Mouse (Mus musculus) CH12.LX (cell line): ENCODE data around the gene Tns3. TPM values are rescaled to one million over a fixed set of nuclear protein-coding genes. Genes with fewer than 3 reads are reported as not detected.

ENCODE experiments used
- DNase-seq: peaks from one replicate; pipeline ENCODE4 v3.0.0-alpha.2; 2013; ENCODE audit errors: extremely low read depth
- H3K27ac ChIP-seq: 2 replicates; pipeline ENCODE4 v1.5.1; 2012; ENCODE audit warnings: low read depth, mild to moderate bottlenecking, control low read depth, moderate library complexity; ENCODE audit not compliant: insufficient read depth
- H3K27me3 ChIP-seq: replicated peaks from 2 replicates; pipeline ENCODE3; 2012; ENCODE audit warnings: inconsistent platforms
- H3K36me3 ChIP-seq, 2 experiments: replicated peaks in 1 of 2; 2 replicates each; pipeline versions ENCODE3 to v1.6.1; 2012; ENCODE audit warnings: inconsistent platforms in 1 of 2, low read length in 1 of 2, mild to moderate bottlenecking in 1 of 2, mixed read lengths in 1 of 2, moderate library complexity in 1 of 2; ENCODE audit not compliant: control insufficient read depth in 1 of 2, insufficient read depth in 1 of 2
- H3K4me1 ChIP-seq, 2 experiments: 2 replicates each; pipeline ENCODE4 v1.6.1; 2012; ENCODE audit warnings: inconsistent platforms in 1 of 2, moderate library complexity in 1 of 2; ENCODE audit not compliant: insufficient read depth in 2 of 2, control insufficient read depth in 1 of 2
- H3K4me2 ChIP-seq: 2 replicates; pipeline ENCODE4 v1.6.1; 2012; ENCODE audit warnings: low read depth, mild to moderate bottlenecking, control low read depth; ENCODE audit not compliant: poor library complexity, insufficient read depth, severe bottlenecking
- H3K4me3 ChIP-seq, 3 experiments: fragments of 150-350 bp in 1 of 3; sonication (generic) in 1 of 3; replicated peaks in 1 of 3; 2 replicates each; pipeline versions ENCODE3 to v1.5.1; 2011 to 2012; ENCODE audit warnings: low read depth in 2 of 3, low read length in 2 of 3, mild to moderate bottlenecking in 2 of 3, moderate library complexity in 2 of 3, control low read depth in 1 of 3, improper control_type of control experiment in 1 of 3, inconsistent platforms in 1 of 3, mixed read lengths in 1 of 3; ENCODE audit not compliant: poor library complexity in 1 of 3
- H3K79me2 ChIP-seq: replicated peaks from 2 replicates; pipeline ENCODE4 v1.6.1; 2012; ENCODE audit warnings: mild to moderate bottlenecking, moderate library complexity; ENCODE audit not compliant: control insufficient read depth, poor library complexity, insufficient read depth, severe bottlenecking; ENCODE audit errors: extremely low read depth
- H3K9ac ChIP-seq: 2 replicates; pipeline ENCODE4 v1.6.1; 2012; ENCODE audit warnings: low read depth, mild to moderate bottlenecking, control low read depth, moderate library complexity; ENCODE audit not compliant: insufficient read depth
- H3K9me3 ChIP-seq: replicated peaks from 2 replicates; pipeline ENCODE3; 2012; ENCODE audit warnings: low read length, inconsistent platforms, mixed read lengths
- E2F4 ChIP-seq: IDR thresholded peaks from 2 replicates; pipeline ENCODE4 v1.6.1; 2011; ENCODE audit warnings: low read depth, low read length, improper control_type of control experiment; ENCODE audit not compliant: insufficient replicate concordance
- HCFC1 ChIP-seq: IDR thresholded peaks from 2 replicates; pipeline ENCODE4 v1.6.1; 2012; ENCODE audit warnings: low read depth, mild to moderate bottlenecking, inconsistent platforms, low read length, improper control_type of control experiment
- JUN ChIP-seq: IDR thresholded peaks from 2 replicates; pipeline ENCODE4 v1.6.1; 2011; ENCODE audit warnings: low read depth, mild to moderate bottlenecking, low read length, improper control_type of control experiment, moderate library complexity; ENCODE audit not compliant: insufficient read depth
- JUND ChIP-seq: conservative IDR thresholded peaks from 2 replicates; pipeline ENCODE4 v1.6.1; 2011; ENCODE audit warnings: low read depth, low read length, improper control_type of control experiment
- MAFK ChIP-seq: IDR thresholded peaks from 2 replicates; pipeline ENCODE4 v1.6.1; 2011; ENCODE audit warnings: low read length, improper control_type of control experiment; ENCODE audit not compliant: insufficient replicate concordance
- MAX ChIP-seq: IDR thresholded peaks from 2 replicates; pipeline ENCODE4 v1.6.1; 2011; ENCODE audit warnings: low read length, improper control_type of control experiment
- MEF2A ChIP-seq: IDR thresholded peaks from 2 replicates; pipeline ENCODE4 v1.6.1; 2014; ENCODE audit warnings: low read depth, mild to moderate bottlenecking, inconsistent platforms, low read length, improper control_type of control experiment, borderline replicate concordance
- MXI1 ChIP-seq: IDR thresholded peaks from 2 replicates; pipeline ENCODE4 v1.6.1; 2011; ENCODE audit warnings: mild to moderate bottlenecking, low read depth, low read length, improper control_type of control experiment
- POLR2A ChIP-seq: IDR thresholded peaks from 2 replicates; pipeline ENCODE4 v1.6.1; 2011; ENCODE audit warnings: low read depth, mild to moderate bottlenecking, improper control_type of control experiment, low read length
- RAD21 ChIP-seq: IDR thresholded peaks from 2 replicates; pipeline ENCODE4 v1.6.1; 2011; ENCODE audit warnings: low read depth, mild to moderate bottlenecking, low read length, improper control_type of control experiment, moderate library complexity
- RCOR1 ChIP-seq: conservative IDR thresholded peaks from 2 replicates; pipeline ENCODE4 v1.6.1; 2012; ENCODE audit warnings: low read depth, mild to moderate bottlenecking, inconsistent platforms, low read length, improper control_type of control experiment
- UBTF ChIP-seq: IDR thresholded peaks from 2 replicates; pipeline ENCODE4 v1.6.1; 2012; ENCODE audit warnings: low read depth, mild to moderate bottlenecking, inconsistent platforms, low read length, improper control_type of control experiment, moderate library complexity
- USF1 ChIP-seq: IDR thresholded peaks from 2 replicates; pipeline ENCODE4 v1.6.1; 2014; ENCODE audit warnings: low read depth, mild to moderate bottlenecking, inconsistent platforms, low read length, improper control_type of control experiment
- USF2 ChIP-seq: conservative IDR thresholded peaks from 2 replicates; pipeline ENCODE4 v1.6.1; 2011; ENCODE audit warnings: low read depth, low read length, improper control_type of control experiment
- ZMIZ1 ChIP-seq: IDR thresholded peaks from 2 replicates; pipeline ENCODE4 v1.6.1; 2012; ENCODE audit warnings: low read depth, mild to moderate bottlenecking, inconsistent platforms, low read length, improper control_type of control experiment
- ZNF384 ChIP-seq: IDR thresholded peaks from 2 replicates; pipeline ENCODE4 v1.6.1; 2012; ENCODE audit warnings: low read depth, low read length, improper control_type of control experiment, inconsistent platforms
- dilution Hi-C: fragments of 300-500 bp; cut with MboI; formaldehyde crosslinking; loops from 2 replicates; pipeline ENCODE4 v1.14.3; 2020; ENCODE audit warnings: low sequenced_read_pairs; ENCODE audit not compliant: extremely low pct_unique_long_range_greater_than_20kb, extremely low pct_ligation_motif_present
- in situ Hi-C: fragments of 300-500 bp; cut with MboI; formaldehyde crosslinking; loops from 3 replicates; pipeline ENCODE4 v1.14.3; 2019; ENCODE audit warnings: low sequenced_read_pairs, low pct_ligation_motif_present, low pct_unique_long_range_greater_than_20kb, mixed read lengths
- polyA plus RNA-seq: library from polyadenylated mRNA; unstranded; fragments of >175 nt; gene quantifications from 2 replicates; pipeline ENCODE4 v1.2.1, GENCODE M21; 2012; ENCODE audit warnings: low read depth; ENCODE audit not compliant: insufficient read length
- total RNA-seq, 2 experiments: library from RNA; depleted of rRNA; stranded (reverse); fragments of 300-350 nt in 1 of 2; fragments of >200 nt in 1 of 2; gene quantifications; 2 replicates each; pipeline ENCODE4 v1.2.3; 2012 to 2014

Gene Tns3
- total and polyA plus RNA-seq, 3 experiments = 0.03 to 1.3 (median 0.33) TPM

- no peaks in the 10 kb centered on the region for H3K4me1 ChIP-seq
- in situ Hi-C loops = no loop called here
- TF ChIP-seq ZMIZ1 (no peak), MXI1 (no peak), RCOR1 (no peak), E2F4 (no peak), RAD21 (no peak), JUND (no peak), USF2 (no peak)
- TF ChIP-seq, all 38 proteins: peak for 0
- Histone ChIP-seq H3K9ac (no peak overlapping the region), H3K27ac (no peak overlapping the region), H3K9me3 (no peaks in the 10 kb centered on the region), H3K4me2 (no peak overlapping the region), H3K4me3 (no peak overlapping the region), H3K36me3 (no peaks in the 10 kb centered on the region), H3K79me2 (no peaks in the 10 kb centered on the region), H3K27me3 (peaks cover 94% of the 10 kb centered on the region)
- dilution Hi-C loops = no loop called here
- no peak for DNase-seq
Measured at GRCm38 (mm10) chr11:8496686-8497085, 167.6 kb downstream of the Tns3 start.

GRCm38 (mm10) chr11:8495801-8496200 lies 168.5 kb downstream of the Tns3 start:
- dilution Hi-C loops (no loop called here), in situ Hi-C loops (no loop called here)
- H3K27me3 ChIP-seq = peaks cover 93% of the 10 kb centered on the region
- H3K4me2 ChIP-seq = no peak overlapping the region
- no peaks in the 10 kb centered on the region for H3K4me1 ChIP-seq
- TF ChIP-seq JUN (no peak), HCFC1 (no peak), UBTF (no peak), RAD21 (no peak), USF2 (no peak), ZNF384 (no peak), JUND (no peak), MEF2A (no peak), POLR2A (no peak), MAFK (no peak), MAX (no peak), USF1 (no peak)
- H3K9me3 ChIP-seq = no peaks in the 10 kb centered on the region
- H3K27ac ChIP-seq = no peak overlapping the region
- H3K4me3 ChIP-seq = no peak overlapping the region
- no peaks in the 10 kb centered on the region for H3K36me3 ChIP-seq
- no peak overlapping the region for H3K9ac ChIP-seq
- no peak for DNase-seq
- H3K79me2 ChIP-seq = no peaks in the 10 kb centered on the region
